Mouse (Mus musculus) midbrain, postnatal 0 days (tissue): ENCODE measurements around the gene Marc1. TPM values are rescaled to one million over a fixed set of nuclear protein-coding genes. Genes with fewer than 3 reads are reported as not detected.

Source experiments
- ATAC-seq: fragments of 200-750 bp; cut with Nextera tagmentation; 2 replicates; pipeline ENCODE4 v1.8.0; 2017; ENCODE audit warnings: moderate number of reproducible peaks, mild to moderate bottlenecking, moderate TSS enrichment, moderate library complexity; ENCODE audit not compliant: low FRiP score
- DNase-seq: peaks from one replicate; pipeline ENCODE4 v3.0.0-alpha.2; 2015; ENCODE audit warnings: low spot score
- H3K27ac ChIP-seq: fragments of 300-500 bp; sonication (generic); 2 replicates; pipeline ENCODE4 v1.5.1; 2014; ENCODE audit warnings: low read depth, mild to moderate bottlenecking, low read length, mixed read lengths
- H3K27me3 ChIP-seq: fragments of 300-500 bp; sonication (generic); 2 replicates; pipeline ENCODE4 v1.6.1; 2014; ENCODE audit warnings: low read length, control low read depth, mixed read lengths; ENCODE audit not compliant: insufficient read depth
- H3K36me3 ChIP-seq: fragments of 300-500 bp; sonication (generic); 2 replicates; pipeline ENCODE4 v1.6.1; 2014; ENCODE audit warnings: low read length, control low read depth, mixed read lengths; ENCODE audit not compliant: insufficient read depth
- H3K4me1 ChIP-seq: fragments of 300-500 bp; sonication (generic); 2 replicates; pipeline ENCODE4 v1.6.1; 2014; ENCODE audit warnings: mild to moderate bottlenecking, control low read depth, antibody characterized with exemption, low read length, mixed read lengths; ENCODE audit not compliant: insufficient read depth
- H3K4me2 ChIP-seq: fragments of 300-500 bp; sonication (generic); 2 replicates; pipeline ENCODE4 v1.6.1; 2014; ENCODE audit warnings: low read depth, mild to moderate bottlenecking, low read length, mixed read lengths; ENCODE audit not compliant: poor library complexity, severe bottlenecking
- H3K4me3 ChIP-seq: fragments of 300-500 bp; sonication (generic); 2 replicates; pipeline ENCODE4 v1.5.1; 2014; ENCODE audit warnings: low read depth, mild to moderate bottlenecking, low read length, moderate library complexity
- H3K9ac ChIP-seq: fragments of 300-500 bp; sonication (generic); replicated peaks from 2 replicates; pipeline ENCODE4 v1.6.1; 2014; ENCODE audit warnings: mild to moderate bottlenecking, low read length, moderate library complexity, mixed read lengths; ENCODE audit not compliant: poor library complexity, severe bottlenecking
- H3K9me3 ChIP-seq: fragments of 300-500 bp; sonication (generic); 2 replicates; pipeline ENCODE4 v1.6.1; 2016; ENCODE audit warnings: low read length, control low read depth
- CTCF ChIP-seq: IDR thresholded peaks from 2 replicates; pipeline ENCODE4 v1.5.1; 2016; ENCODE audit warnings: antibody characterized with exemption, mild to moderate bottlenecking
- WGBS: fragments of 180-500 bp; shearing (Covaris S2); extraction: QIAGEN DNeasy Blood & Tissue Kit; methylation state at CpG from one replicate; pipeline ENCODE4 v1.1.7; 2014; 5-methylcytosine and 5-hydroxymethylcytosine counted together
- polyA plus RNA-seq: library from polyadenylated mRNA; unstranded; fragments of >200 nt; fragmentation: Nextera tagmentation; extraction: Ambion mirVana; gene quantifications from 2 replicates; pipeline ENCODE4 v1.2.1, GENCODE M21; 2015
- total RNA-seq: library from RNA; depleted of rRNA; stranded (reverse); fragments of >200 nt; gene quantifications from 2 replicates; pipeline ENCODE4 v1.2.3, GENCODE M21; 2014

Marc1 gene
- total and polyA plus RNA-seq, 2 experiments from 2014 or later, result 0.21 to 0.55 TPM

DNA sequence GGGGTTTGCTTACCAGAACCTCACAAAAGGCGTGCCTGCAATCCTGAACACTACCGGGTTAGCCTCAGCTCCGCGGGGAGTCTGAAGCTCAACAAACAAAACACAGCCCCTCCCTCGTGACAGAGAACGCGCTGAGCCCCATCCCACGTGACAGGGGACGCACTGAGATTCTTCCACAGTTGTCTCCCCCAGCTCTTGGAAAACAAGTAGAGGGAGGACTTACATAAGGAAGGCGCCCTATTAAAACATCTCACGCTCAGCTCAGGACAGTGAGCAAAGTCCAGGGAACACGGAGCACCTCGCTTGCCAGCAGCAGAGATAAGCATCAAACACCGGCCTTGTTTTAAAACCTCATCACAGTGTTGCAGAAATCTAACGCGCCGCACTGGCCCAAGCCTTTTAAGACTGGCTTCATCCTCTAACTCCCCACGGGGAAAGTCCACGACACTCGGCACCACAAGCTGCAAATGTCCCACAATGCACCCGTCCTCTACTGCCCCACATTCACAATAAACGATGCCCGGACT, 16.1 kb upstream of the Marc1 start:
- Histone ChIP-seq H3K27me3 (no peaks in the 10 kb centered on the region), H3K4me1 (no peaks in the 10 kb centered on the region), H3K27ac (no peak overlapping the region), H3K4me2 (peak overlapping the region; percentile 41), H3K9ac (no peak overlapping the region), H3K4me3 (0 out of 2 replicates have a peak overlapping the region, but pooled peaks have one; percentile 10), H3K36me3 (peaks cover 10% of the 10 kb centered on the region), H3K9me3 (no peaks in the 10 kb centered on the region)
- 17% methylated on average over 23 of the region's 23 CpGs for WGBS
- no peak for TF ChIP-seq CTCF
- ATAC-seq (no peak), DNase-seq (peak; percentile 28)

- no peak overlapping the region for H3K9ac ChIP-seq
- peak; percentile 79 for DNase-seq
- no peaks in the 10 kb centered on the region for H3K4me1 ChIP-seq
- no peak overlapping the region for H3K27ac ChIP-seq
- H3K27me3 ChIP-seq, result no peaks in the 10 kb centered on the region
- TF ChIP-seq CTCF, result peak; percentile 86
- H3K9me3 ChIP-seq, result no peaks in the 10 kb centered on the region
- 22% methylated on average over 11 of the region's 11 CpGs for WGBS
- ATAC-seq, result peak; percentile 64; the same call in 1 of the 2 replicates
- no peak overlapping the region for H3K4me3 ChIP-seq
- peak overlapping the region; percentile 29; the same call in 1 of the 2 replicates for H3K4me2 ChIP-seq
- no peaks in the 10 kb centered on the region for H3K36me3 ChIP-seq
Observed at GRCm38 (mm10) chr1:184825093-184825492, 14.0 kb upstream of the Marc1 start.

- Histone ChIP-seq H3K4me2 (peak overlapping the region; percentile 29), H3K9me3 (no peaks in the 10 kb centered on the region), H3K27ac (no peak overlapping the region), H3K4me1 (no peaks in the 10 kb centered on the region), H3K4me3 (no peak overlapping the region), H3K9ac (0 out of 2 replicates have a peak overlapping the region, but pooled peaks have one; percentile 3), H3K27me3 (no peaks in the 10 kb centered on the region), H3K36me3 (no peaks in the 10 kb centered on the region)
- WGBS, result 4% methylated on average over 12 of the region's 12 CpGs
- ATAC-seq (peak; percentile 86), DNase-seq (peak; percentile 95)
- peak; percentile 96 for TF ChIP-seq CTCF
Observed at GRCm38 (mm10) chr1:184824439-184824851, 13.3 kb upstream of the Marc1 start.

GRCm38 (mm10) chr1:184822678-184823077, 11.6 kb upstream of the Marc1 start:
- ATAC-seq (no peak), DNase-seq (peak; percentile 22)
- no peak overlapping the region for H3K9ac ChIP-seq
- no peaks in the 10 kb centered on the region for H3K4me1 ChIP-seq
- no peak overlapping the region for H3K27ac ChIP-seq
- no peaks in the 10 kb centered on the region; the same call in 1 of the 2 replicates for H3K36me3 ChIP-seq
- H3K9me3 ChIP-seq, result no peaks in the 10 kb centered on the region
- H3K4me3 ChIP-seq, result no peak overlapping the region
- 15% methylated on average over 11 of the region's 11 CpGs for WGBS
- no peaks in the 10 kb centered on the region for H3K27me3 ChIP-seq
- no peak for TF ChIP-seq CTCF
- peak overlapping the region; percentile 30 for H3K4me2 ChIP-seq

- no peak overlapping the region for H3K9ac ChIP-seq
- no peaks in the 10 kb centered on the region for H3K4me1 ChIP-seq
- whole genome bisulfite sequencing, result 87% methylated on average over 6 of the region's 6 CpGs
- H3K27me3 ChIP-seq, result no peaks in the 10 kb centered on the region
- H3K4me2 ChIP-seq, result no peak overlapping the region
- peak; percentile 40 for TF ChIP-seq CTCF
- no peaks in the 10 kb centered on the region for H3K9me3 ChIP-seq
- no peak overlapping the region for H3K4me3 ChIP-seq
- H3K36me3 ChIP-seq, result no peaks in the 10 kb centered on the region; the same call in 1 of the 2 replicates
- DNase-seq, result no peak
- H3K27ac ChIP-seq, result no peak overlapping the region
- no peak for ATAC-seq
Observed at GRCm38 (mm10) chr1:184817768-184818167, 6.7 kb upstream of the Marc1 start.

- TF ChIP-seq CTCF, result no peak
- H3K9ac ChIP-seq, result no peak overlapping the region
- H3K27me3 ChIP-seq, result peaks cover 7% of the 10 kb centered on the region; the same call in 1 of the 2 replicates
- no peaks in the 10 kb centered on the region for H3K9me3 ChIP-seq
- no peak overlapping the region for H3K4me2 ChIP-seq
- no peaks in the 10 kb centered on the region for H3K4me1 ChIP-seq
- ATAC-seq (no peak), DNase-seq (no peak)
- no peak overlapping the region for H3K4me3 ChIP-seq
- 0 out of 2 replicates have a peak, but pooled peaks cover 3% of the 10 kb centered on the region for H3K36me3 ChIP-seq
- 83% methylated on average over 8 of the region's 8 CpGs for WGBS
- H3K27ac ChIP-seq, result no peak overlapping the region
Observed at GRCm38 (mm10) chr1:184811716-184812250, 670 bp upstream of the Marc1 start.
